Mouse (Mus musculus): Measurements from ENCODE around the gene Gm45837. TPM values are rescaled to one million over a fixed set of nuclear protein-coding genes. Genes with fewer than 3 reads are reported as not detected.
A peak's percentile ranks its signal among the peaks of the same experiment; 100 is the strongest.

The Gm45837 gene
- polyA plus RNA-seq, 1 experiment = 0.55 TPM

- no peak overlapping the region for H3ac ChIP-seq (ENCODE audit: control insufficient read depth, insufficient read length)
- TF ChIP-seq USF1 (IDR thresholded peaks at IDR 0.05; ENCODE audit: low read depth) = no peak
- TF ChIP-seq MYOG (IDR thresholded peaks at IDR 0.05; ENCODE audit: control insufficient read depth in 1 of 3, insufficient read depth in 1 of 3, insufficient read length in 2 of 3, low read depth in 2 of 3) = no peak
- TF ChIP-seq TCF12 (IDR thresholded peaks at IDR 0.05; ENCODE audit: insufficient read depth, poor library complexity, severe bottlenecking) = no peak
- TF ChIP-seq MAX (IDR thresholded peaks at IDR 0.05; ENCODE audit: low read depth) = no peak
- no peak for TF ChIP-seq POLR2AphosphoS2 (IDR thresholded peaks at IDR 0.05; ENCODE audit: insufficient read length, low read depth)
- no peak for TF ChIP-seq TCF3 (IDR thresholded peaks at IDR 0.05; ENCODE audit: insufficient read length, low read depth)
- TF ChIP-seq SRF (IDR thresholded peaks at IDR 0.05; ENCODE audit: control insufficient read depth, insufficient read length, low read depth) = no peak
- TF ChIP-seq REST (IDR thresholded peaks at IDR 0.05; ENCODE audit: insufficient read depth, insufficient read length) = no peak
- TF ChIP-seq E2F4 (IDR thresholded peaks at IDR 0.05; ENCODE audit: insufficient read depth) = no peak
- no peak for TF ChIP-seq POLR2A (IDR thresholded peaks at IDR 0.05; ENCODE audit: insufficient read length, low read depth)
- TF ChIP-seq MYOD1 (IDR thresholded peaks at IDR 0.05; ENCODE audit: control insufficient read depth in 1 of 3, insufficient read length in 2 of 3, low read depth in 2 of 3) = no peak
- TF ChIP-seq CEBPB (IDR thresholded peaks at IDR 0.05; ENCODE audit: insufficient read depth, poor library complexity, severe bottlenecking) = no peak
- H3K36me3 ChIP-seq (ENCODE audit: control insufficient read depth, insufficient read depth) = no peaks in the 10 kb centered on the region
- no peaks in the 10 kb centered on the region for H3K79me2 ChIP-seq (ENCODE audit: control insufficient read depth, insufficient read depth)
- no peak overlapping the region for H3K4me3 ChIP-seq
- H3K4me2 ChIP-seq (ENCODE audit: low read depth) = no peak overlapping the region
- H3K27me3 ChIP-seq (ENCODE audit: control insufficient read depth, insufficient read depth, insufficient read length) = peaks cover 5% of the 10 kb centered on the region
Measured at GRCm38 (mm10) chr7:101435038-101435437, 24.4 kb downstream of the Gm45837 start.

- no peak overlapping the region for H3K4me2 ChIP-seq (ENCODE audit: low read depth)
- H3ac ChIP-seq (ENCODE audit: control insufficient read depth, insufficient read length) = no peak overlapping the region
- no peak overlapping the region for H3K4me3 ChIP-seq
- H3K27me3 ChIP-seq (ENCODE audit: control insufficient read depth, insufficient read depth, insufficient read length) = peaks cover 30% of the 10 kb centered on the region
- no peak for TF ChIP-seq SRF (IDR thresholded peaks at IDR 0.05; ENCODE audit: control insufficient read depth, insufficient read length, low read depth)
- peak; percentile 67 for TF ChIP-seq REST (IDR thresholded peaks at IDR 0.05; ENCODE audit: insufficient read depth, insufficient read length)
- H3K79me2 ChIP-seq (ENCODE audit: control insufficient read depth, insufficient read depth) = no peaks in the 10 kb centered on the region
- no peaks in the 10 kb centered on the region for H3K36me3 ChIP-seq (ENCODE audit: control insufficient read depth, insufficient read depth)
Measured at GRCm38 (mm10) chr7:101437876-101438275, 27.2 kb downstream of the Gm45837 start.

DNA sequence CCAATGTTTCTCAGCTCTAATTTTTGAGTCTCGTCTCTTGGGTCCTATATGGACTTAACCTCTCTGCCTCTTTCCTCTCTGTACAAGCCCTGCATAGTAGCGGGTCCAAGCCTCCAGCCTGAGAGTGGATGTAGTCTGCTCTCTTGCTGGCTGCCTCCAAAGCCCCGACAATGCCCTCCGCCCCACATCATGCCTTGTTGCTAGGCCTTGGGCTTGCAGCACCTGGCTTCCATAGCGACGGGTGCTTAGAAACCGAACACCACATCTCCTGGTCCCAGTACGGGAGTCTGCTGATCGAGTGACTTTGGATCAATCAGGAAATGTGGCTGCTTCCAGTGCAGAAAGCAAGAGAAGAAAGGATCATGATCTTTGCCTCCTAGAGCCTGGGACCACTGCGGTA, 32.4 kb downstream of the Gm45837 start:
- Histone ChIP-seq H3K36me3 (ENCODE audit: control insufficient read depth, insufficient read depth) (no peaks in the 10 kb centered on the region), H3K27me3 (ENCODE audit: control insufficient read depth, insufficient read depth, insufficient read length) (peaks cover 37% of the 10 kb centered on the region), H3K4me2 (ENCODE audit: low read depth) (no peak overlapping the region), H3ac (ENCODE audit: control insufficient read depth, insufficient read length) (no peak overlapping the region), H3K79me2 (ENCODE audit: control insufficient read depth, insufficient read depth) (no peaks in the 10 kb centered on the region), H3K4me3 (no peak overlapping the region)
- TF ChIP-seq POLR2AphosphoS2 (IDR thresholded peaks at IDR 0.05; ENCODE audit: insufficient read length, low read depth) (no peak), POLR2A (IDR thresholded peaks at IDR 0.05; ENCODE audit: insufficient read length, low read depth) (no peak), TCF12 (IDR thresholded peaks at IDR 0.05; ENCODE audit: insufficient read depth, poor library complexity, severe bottlenecking) (no peak), REST (IDR thresholded peaks at IDR 0.05; ENCODE audit: insufficient read depth, insufficient read length) (no peak)

GRCm38 (mm10) chr7:101444211-101444610, 33.5 kb downstream of the Gm45837 start:
- no peak for TF ChIP-seq E2F4 (IDR thresholded peaks at IDR 0.05; ENCODE audit: insufficient read depth)
- no peak for TF ChIP-seq CEBPB (IDR thresholded peaks at IDR 0.05; ENCODE audit: insufficient read depth, poor library complexity, severe bottlenecking)
- no peak for TF ChIP-seq REST (IDR thresholded peaks at IDR 0.05; ENCODE audit: insufficient read depth, insufficient read length)
- TF ChIP-seq SRF (IDR thresholded peaks at IDR 0.05; ENCODE audit: control insufficient read depth, insufficient read length, low read depth) = no peak
- TF ChIP-seq USF1 (IDR thresholded peaks at IDR 0.05; ENCODE audit: low read depth) = no peak
- TF ChIP-seq MAX (IDR thresholded peaks at IDR 0.05; ENCODE audit: low read depth) = no peak
- no peak for TF ChIP-seq MYOG (IDR thresholded peaks at IDR 0.05; ENCODE audit: control insufficient read depth in 1 of 3, insufficient read depth in 1 of 3, insufficient read length in 2 of 3, low read depth in 2 of 3)
- TF ChIP-seq POLR2A (IDR thresholded peaks at IDR 0.05; ENCODE audit: insufficient read length, low read depth) = no peak
- Histone ChIP-seq H3K79me2 (ENCODE audit: control insufficient read depth, insufficient read depth) (no peaks in the 10 kb centered on the region), H3K4me2 (ENCODE audit: low read depth) (no peak overlapping the region), H3K4me3 (no peak overlapping the region), H3ac (ENCODE audit: control insufficient read depth, insufficient read length) (no peak overlapping the region), H3K27me3 (ENCODE audit: control insufficient read depth, insufficient read depth, insufficient read length) (peaks cover 37% of the 10 kb centered on the region), H3K36me3 (ENCODE audit: control insufficient read depth, insufficient read depth) (no peaks in the 10 kb centered on the region)

DNA sequence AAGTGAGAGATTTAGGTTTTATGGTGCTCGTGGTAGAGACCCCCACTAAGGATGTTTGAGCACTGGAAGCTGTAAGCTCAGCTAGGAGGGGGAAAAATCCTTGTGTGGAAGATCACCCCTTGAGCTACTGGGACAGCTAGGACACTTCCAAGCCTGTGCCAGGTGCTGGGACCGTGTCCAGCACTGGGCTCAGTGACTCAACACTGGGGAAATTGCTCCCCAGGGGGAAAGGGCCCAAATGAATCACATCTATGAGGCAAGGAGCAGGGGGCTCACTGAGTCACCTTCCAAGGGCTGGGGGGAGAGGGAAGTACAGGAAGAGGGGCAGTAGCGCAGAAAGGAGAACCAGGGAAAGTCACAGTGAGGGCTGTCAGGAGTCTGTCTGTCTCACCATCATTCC, 39.2 kb downstream of the Gm45837 start:
- no peaks in the 10 kb centered on the region for H3K36me3 ChIP-seq (ENCODE audit: control insufficient read depth, insufficient read depth)
- H3K27me3 ChIP-seq (ENCODE audit: control insufficient read depth, insufficient read depth, insufficient read length) = no peaks in the 10 kb centered on the region
- TF ChIP-seq SRF (IDR thresholded peaks at IDR 0.05; ENCODE audit: control insufficient read depth, insufficient read length, low read depth) = no peak
- TF ChIP-seq E2F4 (IDR thresholded peaks at IDR 0.05; ENCODE audit: insufficient read depth) = no peak
- no peak for TF ChIP-seq TCF3 (IDR thresholded peaks at IDR 0.05; ENCODE audit: insufficient read length, low read depth)
- TF ChIP-seq REST (IDR thresholded peaks at IDR 0.05; ENCODE audit: insufficient read depth, insufficient read length) = no peak
- TF ChIP-seq POLR2AphosphoS2 (IDR thresholded peaks at IDR 0.05; ENCODE audit: insufficient read length, low read depth) = no peak
- TF ChIP-seq MYOD1 (IDR thresholded peaks at IDR 0.05; ENCODE audit: control insufficient read depth in 1 of 3, insufficient read length in 2 of 3, low read depth in 2 of 3) = peak in 2 of 3 experiments; percentile 72 to 83
- peak in 2 of 3 experiments; percentile 20 to 45 for TF ChIP-seq MYOG (IDR thresholded peaks at IDR 0.05; ENCODE audit: control insufficient read depth in 1 of 3, insufficient read depth in 1 of 3, insufficient read length in 2 of 3, low read depth in 2 of 3)
- H3ac ChIP-seq (ENCODE audit: control insufficient read depth, insufficient read length) = no peak overlapping the region
- H3K79me2 ChIP-seq (ENCODE audit: control insufficient read depth, insufficient read depth) = peaks cover 5% of the 10 kb centered on the region
- H3K4me3 ChIP-seq = peak overlapping the region; percentile 33
- H3K4me2 ChIP-seq (ENCODE audit: low read depth) = peak overlapping the region; percentile 99
